Mouse (Mus musculus): ENCODE results near the gene Kcnip4.

DNA sequence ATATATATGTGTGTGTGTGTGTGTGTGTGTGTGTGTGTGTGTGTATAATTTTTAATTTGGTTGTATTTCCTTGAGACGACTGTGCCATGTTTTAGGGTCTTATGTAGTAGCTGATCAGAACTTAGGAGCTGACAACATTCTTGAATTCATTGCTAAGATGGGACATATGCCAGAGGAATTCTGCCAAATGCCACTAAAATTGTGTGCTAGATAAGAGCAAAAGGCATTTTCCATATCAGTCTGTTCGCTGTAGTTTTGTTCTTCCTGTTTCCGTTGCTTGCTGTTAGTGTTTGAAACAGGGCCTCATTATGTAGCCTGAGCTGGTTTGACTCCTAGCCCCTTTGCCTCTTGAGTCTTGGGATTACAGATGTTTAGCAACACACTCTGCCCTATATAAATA is 73.8 kb downstream of the Kcnip4 start:
- TF ChIP-seq CTCF (IDR thresholded peaks at IDR 0.05; ENCODE audit: control insufficient read depth, insufficient read depth, insufficient read length) (no peak), USF1 (IDR thresholded peaks at IDR 0.05; ENCODE audit: low read depth) (no peak), CEBPB (IDR thresholded peaks at IDR 0.05; ENCODE audit: low read depth) (no peak), MYOG (IDR thresholded peaks at IDR 0.05; ENCODE audit: control insufficient read depth, extremely low read depth, insufficient read length) (no peak), MAX (IDR thresholded peaks at IDR 0.05) (no peak), FOSL1 (IDR thresholded peaks at IDR 0.05; ENCODE audit: insufficient read depth, low read length, poor library complexity, severe bottlenecking) (no peak)
